Mouse (Mus musculus) monocyte, adult 2 months (primary cell): ENCODE data around the gene H2-M10.1.
"Not testable (repeated sequence)": the region's sequence is repeated elsewhere in the genome, so short reads cannot be mapped to it uniquely, and the experiment has no call there.

Experiments
- DNase-seq, 2 experiments: peaks; one replicate each; pipeline ENCODE4 v3.0.0; 2022; ENCODE audit warnings: low spot score in 2 of 2, low read depth in 1 of 2

Gene H2-M10.1

DNA sequence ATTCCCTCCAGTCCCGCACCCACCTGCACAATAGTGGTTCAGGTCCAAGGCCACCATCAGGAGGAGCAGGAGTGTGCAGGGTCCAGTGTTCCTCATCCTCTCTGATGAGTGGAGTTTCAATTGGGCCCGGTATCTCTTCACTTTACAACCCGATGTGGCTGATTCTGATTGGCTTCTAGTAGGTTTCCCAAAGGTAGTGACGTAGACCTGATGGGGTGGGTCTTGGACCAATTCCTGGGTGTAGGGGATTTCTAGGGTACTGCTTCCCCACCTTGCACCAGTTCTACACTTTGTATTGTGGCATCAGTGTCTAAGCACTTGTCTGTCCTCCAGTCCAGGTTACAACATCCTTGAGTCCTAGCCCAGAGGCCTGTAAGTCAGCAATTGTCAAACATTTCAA is at the start of gene H2-M10.1:
Gene H2-M10.1, minus strand, starts transcription at position 101 of the 400 bp plus-strand sequence.
- DNase-seq: no peak

- not testable (repeated sequence) for DNase-seq
Observed at GRCm38 (mm10) chr17:36368317-36368716, 42.4 kb upstream of the H2-M10.1 start, which contains the start of gene H2-M10.3. TSS of gene H2-M10.3 (minus strand) at chr17:36368417.

DNA sequence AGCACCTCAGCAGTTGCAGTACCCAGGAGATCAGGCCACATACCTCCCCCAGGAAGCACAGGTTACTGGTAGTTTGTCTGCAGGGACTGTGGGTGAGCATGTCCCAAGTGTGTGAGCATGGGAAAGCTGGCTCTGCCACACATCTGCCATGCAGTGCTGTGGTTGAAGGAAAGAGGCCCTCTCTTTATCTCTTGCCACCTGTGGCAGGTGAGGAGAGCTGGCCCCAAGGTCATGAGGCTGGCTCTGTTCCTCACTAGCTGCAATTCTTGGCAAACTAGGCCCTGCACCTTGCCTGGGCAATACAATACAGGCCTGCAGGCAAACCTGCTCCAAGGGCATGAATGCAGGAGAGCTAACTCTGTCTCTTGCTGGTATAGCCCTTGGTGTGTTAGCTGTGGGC is 36.4 kb upstream of the H2-M10.1 start:
- DNase-seq: not testable (repeated sequence)

DNA sequence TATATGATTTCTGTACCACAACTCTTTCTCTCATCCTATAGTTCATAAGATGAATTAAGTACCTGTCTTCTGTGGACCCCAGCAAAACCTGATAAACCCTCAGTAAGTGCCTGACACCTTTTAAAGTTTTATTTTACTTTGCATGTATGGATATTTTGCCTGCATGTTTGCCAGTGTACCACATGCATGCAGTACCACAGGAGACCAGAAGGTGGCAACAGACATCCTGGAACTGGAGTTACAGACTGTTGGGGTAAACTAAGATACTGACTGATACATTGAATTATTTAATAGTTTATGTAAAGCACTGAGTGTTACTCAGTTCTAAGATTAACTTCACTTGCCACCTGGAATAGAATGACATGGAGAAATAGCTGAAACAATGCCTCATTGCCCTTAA is 31.6 kb upstream of the H2-M10.1 start:
- not testable (repeated sequence) for DNase-seq

DNA sequence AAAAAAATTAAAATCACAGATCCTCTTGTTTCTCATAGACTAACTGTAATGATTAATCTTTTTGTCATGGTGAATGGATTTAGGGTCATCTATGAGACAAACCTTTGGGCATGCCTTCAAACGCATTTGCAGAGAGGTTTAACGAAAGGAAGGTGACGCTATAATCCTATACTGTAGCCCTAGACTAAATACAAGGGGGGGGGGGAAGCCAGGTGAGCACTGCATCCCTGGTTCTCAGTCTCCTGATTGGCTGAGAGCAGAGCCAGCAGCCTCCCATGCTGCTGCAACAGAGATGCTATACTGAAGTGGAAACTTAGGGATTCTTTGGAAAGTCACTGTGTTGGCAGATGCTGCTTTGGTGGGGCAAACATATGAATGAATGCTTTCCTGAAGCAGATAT is 29.8 kb upstream of the H2-M10.1 start:
- DNase-seq: no peak

- DNase-seq: not testable (repeated sequence)
Observed at GRCm38 (mm10) chr17:36355343-36355742, 29.4 kb upstream of the H2-M10.1 start.

DNA sequence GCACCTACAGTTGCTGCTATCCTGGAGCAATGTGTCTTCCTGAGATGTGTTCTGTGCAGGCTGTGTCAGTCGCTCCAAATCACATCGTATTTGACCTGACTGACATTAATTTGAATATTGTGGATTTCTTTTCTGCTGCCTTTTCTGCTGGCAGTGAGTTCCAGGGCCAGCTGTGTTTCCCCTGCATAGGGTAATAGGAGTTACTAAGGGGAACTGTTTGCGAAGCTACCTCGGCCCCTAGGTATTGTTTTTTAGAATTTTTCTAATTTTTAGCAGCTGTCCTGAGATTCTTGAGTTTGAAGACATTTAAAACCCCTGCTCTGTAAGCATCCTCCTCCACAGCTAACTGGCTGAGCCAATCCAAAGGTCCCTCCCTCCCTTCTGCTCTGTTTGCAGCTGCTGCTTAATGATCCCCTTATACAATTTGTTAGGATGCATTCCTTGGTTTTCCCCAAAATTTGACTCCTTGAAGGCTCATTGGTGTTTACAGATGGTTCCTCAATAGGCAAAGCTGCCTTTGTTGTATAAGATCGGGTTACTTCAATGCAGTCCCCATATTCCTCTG is 10.2 kb downstream of the H2-M10.1 start:
- no peak for DNase-seq

GRCm38 (mm10) chr17:36315041-36315688 is 10.8 kb downstream of the H2-M10.1 start:
- peak in 1 of 2 experiments; percentile 12 for DNase-seq

DNA sequence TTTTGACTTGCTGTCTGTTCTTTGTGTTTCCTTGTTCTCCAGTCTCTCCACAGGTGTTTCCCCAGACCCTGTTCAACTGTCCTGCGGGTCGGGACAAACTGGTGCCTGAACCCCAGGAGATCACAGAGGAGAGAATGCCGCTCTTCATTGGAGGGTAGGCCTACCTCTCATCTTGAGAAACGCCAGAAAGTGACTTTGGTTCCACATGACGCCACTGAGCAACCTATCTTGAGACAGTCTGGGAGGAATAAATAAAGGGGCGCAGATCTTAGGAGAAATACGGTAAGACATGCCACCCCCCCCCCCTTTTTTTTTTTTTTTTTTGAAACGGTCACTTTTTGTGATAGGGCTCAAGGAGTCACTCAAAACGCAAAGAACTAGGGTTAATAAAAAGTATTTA is 11.4 kb downstream of the H2-M10.1 start:
- DNase-seq: no peak

- no peak for DNase-seq
Observed at GRCm38 (mm10) chr17:36309293-36309692, 16.7 kb downstream of the H2-M10.1 start.

DNA sequence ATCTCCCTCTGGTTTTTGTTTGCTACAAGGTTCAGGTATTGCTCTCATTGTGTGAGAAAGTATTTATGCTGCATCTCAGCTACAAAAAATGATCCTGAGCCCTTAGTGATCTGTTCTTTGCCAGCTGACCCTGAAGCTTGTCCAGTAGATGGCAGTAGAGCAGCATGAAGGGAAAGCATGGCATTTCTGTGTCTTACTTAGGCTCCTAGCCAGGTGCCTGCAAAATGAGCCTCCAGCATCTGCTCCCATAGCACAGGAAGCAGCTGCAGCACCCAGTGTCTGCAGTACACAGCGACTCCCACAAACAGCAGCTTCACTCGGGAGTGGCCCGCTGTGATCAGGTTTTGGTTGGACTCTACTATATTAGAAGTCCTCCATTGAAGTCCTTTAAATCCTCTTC is 17.1 kb downstream of the H2-M10.1 start:
- DNase-seq: peak in 1 of 2 experiments; percentile 22

DNA sequence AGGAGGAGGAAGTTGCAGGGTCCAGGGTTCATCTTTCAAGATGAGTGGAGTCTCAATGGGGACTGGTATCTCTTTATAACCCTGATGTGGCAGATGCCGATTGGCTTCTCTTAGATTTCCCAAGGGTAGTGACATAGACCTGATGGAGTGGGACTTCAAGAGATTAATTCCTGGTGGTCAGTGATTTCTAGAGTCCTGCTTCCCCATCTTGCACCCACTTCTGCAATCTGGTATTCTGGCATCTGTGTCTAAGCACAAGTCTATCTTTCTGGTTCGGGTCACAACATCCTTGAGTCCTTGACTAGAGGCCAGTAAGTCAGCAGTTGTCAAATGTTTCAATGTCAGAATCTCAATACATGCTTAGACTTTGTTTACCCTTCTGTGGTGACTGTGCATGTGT is 39.6 kb downstream of the H2-M10.1 start, which contains the start of gene H2-M10.2:
Gene H2-M10.2, minus strand, starts transcription at position 101 of the 400 bp plus-strand sequence.
- DNase-seq: no peak

GRCm38 (mm10) chr17:36281521-36282245 is 44.3 kb downstream of the H2-M10.1 start:
- DNase-seq: no peak

GRCm38 (mm10) chr17:36274776-36275175 is 51.2 kb downstream of the H2-M10.1 start:
- no peak for DNase-seq

DNA sequence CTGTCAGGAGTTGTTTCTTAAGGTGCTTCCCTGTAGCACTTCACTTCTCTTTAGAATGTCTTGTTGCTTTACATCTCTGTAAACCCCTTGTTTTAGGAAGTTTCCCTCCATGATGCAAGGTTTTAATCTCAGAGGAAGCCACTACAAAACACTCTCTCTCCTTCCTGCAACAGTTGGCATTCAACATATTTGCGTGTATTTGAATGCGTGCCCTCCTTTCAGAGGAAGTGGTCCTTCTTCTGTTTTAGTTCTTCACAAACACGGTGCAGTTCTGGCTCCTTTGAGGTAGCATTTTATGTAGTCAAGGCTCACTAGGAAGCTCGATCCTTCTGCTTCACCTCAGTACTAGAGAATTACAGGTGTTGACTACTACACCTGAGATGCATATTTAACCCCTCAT is 52.2 kb downstream of the H2-M10.1 start:
- DNase-seq: no peak
